Mouse (Mus musculus) inflammation-experienced regulatory T-cells (primary cell): ENCODE data around the gene Atp8a1. TPM values are rescaled to one million over a fixed set of nuclear protein-coding genes. Genes with fewer than 3 reads are reported as not detected.

Source experiments
- polyA plus RNA-seq, 2 experiments: library from polyadenylated mRNA; unstranded; fragments of 100-300 nt; shearing (Covaris generic); gene quantifications; one replicate each; pipeline ENCODE4 v1.2.1; 2017

Gene Atp8a1
- 10 to 100 TPM; 35.9 to 45.7 TPM for polyA plus RNA-seq

DNA sequence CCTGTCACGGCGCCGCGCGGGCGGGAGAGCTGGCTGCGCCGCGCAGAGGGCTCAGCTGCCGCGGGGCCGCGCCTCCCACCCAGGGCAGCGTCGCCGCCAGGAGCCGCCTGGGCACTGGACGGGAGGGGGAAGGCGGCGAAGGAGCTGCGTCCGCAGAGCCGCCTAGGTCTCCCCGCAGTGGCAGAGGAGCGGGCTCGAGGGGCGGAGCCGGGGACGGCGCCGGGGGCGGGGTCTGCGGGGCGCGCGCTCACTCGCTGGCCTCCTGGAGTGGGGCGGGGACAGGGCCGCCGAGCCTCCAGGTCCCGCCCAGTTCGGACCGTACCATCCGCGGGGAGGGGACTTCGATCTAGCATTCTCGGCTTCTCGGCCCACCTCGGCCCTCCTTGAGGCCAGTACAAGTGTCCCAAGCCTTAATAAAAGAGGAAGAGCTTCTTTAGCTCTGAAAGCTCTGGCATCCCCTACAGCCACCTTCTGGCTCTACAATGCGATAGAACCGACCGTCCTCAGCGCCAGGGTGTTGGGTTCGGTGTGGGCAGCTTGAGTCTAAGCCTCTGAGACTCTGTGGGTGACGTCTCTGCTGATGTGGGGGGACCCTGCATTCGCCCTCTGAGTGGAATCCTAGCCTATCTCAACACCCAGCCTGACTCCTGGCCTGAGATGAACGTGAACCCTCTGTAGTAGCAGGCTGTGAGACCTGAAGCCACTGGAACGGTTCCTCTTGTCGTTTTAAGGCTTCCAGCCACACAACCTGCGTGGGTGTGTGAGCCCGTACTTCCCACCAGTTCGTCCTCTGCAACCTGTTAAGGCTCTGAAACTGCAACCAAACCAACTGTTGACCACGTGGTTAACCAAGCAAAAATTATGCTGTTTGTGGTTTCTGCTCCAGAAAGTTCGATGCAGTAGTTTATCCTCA, at the start of gene Atp8a1:
TSS of gene Atp8a1 (minus strand) at position 182 of the 913 bp plus-strand sequence.

DNA sequence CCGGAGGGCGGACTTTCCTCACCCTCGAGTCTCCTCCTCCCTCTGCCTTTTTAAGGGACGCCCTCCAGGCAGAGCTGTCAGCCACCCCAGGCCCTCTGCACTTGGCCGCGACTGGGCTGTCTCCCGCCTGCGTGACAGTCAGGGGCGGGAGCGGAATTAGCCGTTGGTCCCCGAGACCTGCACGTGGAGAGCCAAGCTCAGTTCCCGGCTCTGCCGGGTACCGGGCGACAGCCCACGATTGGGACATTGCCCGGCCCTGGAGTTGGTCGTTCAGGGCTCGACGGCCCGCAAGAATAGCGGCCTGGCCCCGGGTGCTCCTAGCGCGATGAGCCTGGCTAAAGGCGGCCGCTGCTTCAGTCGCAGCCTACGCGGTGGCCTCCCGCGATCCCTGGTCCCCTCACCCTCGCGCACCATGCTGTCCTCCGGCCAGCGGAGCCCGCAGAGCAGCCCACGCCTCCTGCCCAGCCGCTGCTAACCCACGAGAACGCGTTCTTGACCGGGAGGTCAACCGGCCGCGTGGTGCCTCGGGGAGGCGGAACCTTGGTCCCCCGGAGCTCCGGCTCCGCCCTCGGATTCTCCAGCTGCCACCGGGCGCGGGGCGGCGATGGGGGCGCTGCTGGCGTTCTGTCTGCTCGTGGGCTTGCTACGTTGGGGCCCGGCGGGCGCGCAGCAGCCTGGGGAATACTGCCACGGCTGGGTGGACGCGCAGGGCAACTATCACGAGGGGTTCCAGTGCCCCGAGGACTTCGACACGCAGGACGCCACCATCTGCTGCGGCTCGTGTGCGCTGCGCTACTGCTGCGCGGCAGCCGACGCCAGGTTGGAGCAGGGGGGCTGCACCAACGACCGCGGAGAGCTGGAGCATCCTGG, 239.2 kb downstream of the Atp8a1 start, which contains the start of gene Shisa3:
TSS of gene Shisa3 (plus strand) at position 79 of the 870 bp plus-strand sequence.

Other genes with a start within 250 kb of the Atp8a1 start
- under 1 TPM; 0.19 to 0.39 TPM for gene Shisa3, start 239.6 kb downstream of the Atp8a1 start, polyA plus RNA-seq
- gene Gm5108, start 94.2 kb upstream of the Atp8a1 start, polyA plus RNA-seq: not detected
- not detected for gene Gm21905, start 99.0 kb upstream of the Atp8a1 start, polyA plus RNA-seq
- gene Grxcr1, start 184.4 kb upstream of the Atp8a1 start, polyA plus RNA-seq: not detected